Mouse (Mus musculus) megakaryocyte, adult 5-6 weeks (primary cell): ENCODE results near the gene Sytl2. TPM values are rescaled to one million over a fixed set of nuclear protein-coding genes. Genes with fewer than 3 reads are reported as not detected.
A peak's percentile ranks its signal among the peaks of the same experiment; 100 is the strongest.

Experiments
- ATAC-seq: 2 replicates; pipeline ENCODE4 v1.8.0; 2016; ENCODE audit warnings: mild to moderate bottlenecking, inconsistent platforms; ENCODE audit not compliant: poor library complexity, severe bottlenecking
- total RNA-seq, 2 experiments: library from RNA; stranded (forward) in 1 of 2; stranded (reverse) in 1 of 2; fragments of 153-499, 151-499 nt in 1 of 2; fragments of 221-1000, 200-1000 nt in 1 of 2; gene quantifications; 2 replicates each; pipeline versions ENCODE4 v1.2.3 to v1.2.4; 2015 to 2017

Sytl2 gene
- total RNA-seq, 2 experiments from 2014 or later, result 1.4 to 1.7 TPM

GRCm38 (mm10) chr7:90456845-90457468 is 154.9 kb downstream of the Sytl2 start, which contains the start of gene Tmem126a:
TSS of gene Tmem126a (minus strand) at chr7:90457229.
- peak; percentile 90 for ATAC-seq

DNA sequence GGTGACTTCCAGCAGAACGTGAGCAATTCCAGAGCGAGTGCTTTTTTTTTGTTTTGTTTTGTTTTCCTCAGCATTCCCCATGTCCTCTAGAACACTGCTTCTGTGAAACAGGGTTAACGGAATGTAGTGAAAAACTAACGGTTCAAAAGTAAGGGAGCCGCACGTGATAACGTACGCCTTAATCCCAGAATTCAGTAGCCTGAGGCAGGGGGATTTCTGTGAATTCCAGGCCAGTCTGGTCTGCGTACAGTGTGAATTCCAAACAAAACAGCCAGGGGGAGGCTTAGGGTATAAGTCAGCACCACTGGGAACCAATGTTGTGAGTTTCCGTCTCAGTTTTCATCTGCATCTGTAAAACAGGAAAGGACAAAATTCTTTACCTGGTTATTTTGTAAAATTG is 155.5 kb downstream of the Sytl2 start:
- peak; percentile 17 for ATAC-seq

Other genes starting within 250 kb of the Sytl2 start
- 253 and 272 TPM in 2 replicates for gene Picalm, start 172.0 kb upstream of the Sytl2 start, total RNA-seq (2015)
- 252 and 280 TPM in 2 replicates for gene Picalm, start 172.0 kb upstream of the Sytl2 start, total RNA-seq (2017)
- not detected in 2 replicates for gene Ccdc83, start 36.5 kb upstream of the Sytl2 start, total RNA-seq (2015)
- not detected in 2 replicates for gene Ccdc83, start 36.5 kb upstream of the Sytl2 start, total RNA-seq (2017)
- not detected in 2 replicates for gene Ccdc89, start 124.3 kb downstream of the Sytl2 start, total RNA-seq (2015)
- gene Ccdc89, start 124.3 kb downstream of the Sytl2 start, total RNA-seq (2017), result not detected in 2 replicates
- gene Crebzf, start 140.5 kb downstream of the Sytl2 start, total RNA-seq (2015), result 74.9 and 89.1 TPM in 2 replicates
- 47.2 and 52.6 TPM in 2 replicates for gene Crebzf, start 140.5 kb downstream of the Sytl2 start, total RNA-seq (2017)
- gene Tmem126a, start 155.0 kb downstream of the Sytl2 start, total RNA-seq (2015), result 59.0 and 64.5 TPM in 2 replicates
- 20.7 and 31.2 TPM in 2 replicates for gene Tmem126a, start 155.0 kb downstream of the Sytl2 start, total RNA-seq (2017)
- 11.9 and 15.3 TPM in 2 replicates for gene Tmem126b, start 173.7 kb downstream of the Sytl2 start, total RNA-seq (2015)
- gene Tmem126b, start 173.7 kb downstream of the Sytl2 start, total RNA-seq (2017), result 11.9 and 13.5 TPM in 2 replicates
- not detected in 2 replicates for gene Dlg2, start 174.4 kb downstream of the Sytl2 start, total RNA-seq (2015)
- gene Dlg2, start 174.4 kb downstream of the Sytl2 start, total RNA-seq (2017), result 0.28 and 0.33 TPM in 2 replicates